Mouse (Mus musculus): ENCODE results near the gene Gnpda2. TPM values are rescaled to one million over a fixed set of nuclear protein-coding genes. Genes with fewer than 3 reads are reported as not detected.
A peak's percentile ranks its signal among the peaks of the same experiment; 100 is the strongest.

The Gnpda2 gene
- polyA plus RNA-seq (2021): 33.8 TPM

- H3K27me3 ChIP-seq: peaks cover 13% of the 10 kb centered on the region
- ChIA-PET POLR2A (no interaction called here), CTCF (interaction anchor here (0.9 to 1.8 kb wide), 2 partner anchors 10 to 14 kb away, joined by 4 to 5 read pairs; no protein-coding TSS in a partner anchor)
- peak; percentile 64 for TF ChIP-seq CTCF (IDR thresholded peaks at IDR 0.05)
- ATAC-seq (peak; percentile 99), DNase-seq (ENCODE audit: low read depth, low spot score) (peak; percentile 61)
- in situ Hi-C loops (cut with MboI; ENCODE audit: low pct_unique_long_range_greater_than_20kb): no loop called here
Measured at GRCm38 (mm10) chr5:69591640-69592461, at the start of gene Gnpda2. Gnpda2 (minus strand) TSS chr5:69592340.

- ATAC-seq: no peak
- H3K27me3 ChIP-seq: peaks cover 10% of the 10 kb centered on the region
- in situ Hi-C loops (cut with MboI; ENCODE audit: low pct_unique_long_range_greater_than_20kb): no loop called here
- POLR2A ChIA-PET: no interaction called here
- no peak for TF ChIP-seq CTCF (IDR thresholded peaks at IDR 0.05)
- no peak for DNase-seq (ENCODE audit: low read depth, low spot score)
- CTCF ChIA-PET: no interaction called here
Measured at GRCm38 (mm10) chr5:69634766-69635165, 42.6 kb upstream of the Gnpda2 start.

GRCm38 (mm10) chr5:69620899-69621298 is 28.8 kb upstream of the Gnpda2 start:
- in situ Hi-C loops (cut with MboI; ENCODE audit: low pct_unique_long_range_greater_than_20kb): no loop called here
- ChIA-PET CTCF (no interaction called here), POLR2A (no interaction called here)
- peaks cover 62% of the 10 kb centered on the region for H3K27me3 ChIP-seq
- DNase-seq (ENCODE audit: low read depth, low spot score) (no peak), ATAC-seq (no peak)
- no peak for TF ChIP-seq CTCF (IDR thresholded peaks at IDR 0.05)

- POLR2A ChIA-PET: no interaction called here
- in situ Hi-C loops (cut with MboI; ENCODE audit: low pct_unique_long_range_greater_than_20kb): no loop called here
- CTCF ChIA-PET: interaction anchor here (1.0 to 1.7 kb wide), 7 partner anchors 9 to 21 kb away, joined by 3 to 6 read pairs (median 5); no protein-coding TSS in a partner anchor
- TF ChIP-seq CTCF (IDR thresholded peaks at IDR 0.05): peak; percentile 52
- no peak for ATAC-seq
- DNase-seq (ENCODE audit: low read depth, low spot score): no peak
- H3K27me3 ChIP-seq: peaks cover 46% of the 10 kb centered on the region
Measured at GRCm38 (mm10) chr5:69613209-69613796, 21.2 kb upstream of the Gnpda2 start.

GRCm38 (mm10) chr5:69601027-69601426 is 8.9 kb upstream of the Gnpda2 start:
- in situ Hi-C loops (cut with MboI; ENCODE audit: low pct_unique_long_range_greater_than_20kb): no loop called here
- H3K27me3 ChIP-seq: peaks cover 86% of the 10 kb centered on the region
- DNase-seq (ENCODE audit: low read depth, low spot score): no peak
- POLR2A ChIA-PET: no interaction called here
- TF ChIP-seq CTCF (IDR thresholded peaks at IDR 0.05): peak; percentile 45
- CTCF ChIA-PET: interaction anchor here (0.8 to 2.0 kb wide), 5 partner anchors 8 to 24 kb away, joined by 3 to 5 read pairs (median 3); no protein-coding TSS in a partner anchor
- peak; percentile 51 for ATAC-seq

GRCm38 (mm10) chr5:69557404-69557935 is 34.7 kb downstream of the Gnpda2 start:
- ATAC-seq (peak; percentile 22), DNase-seq (ENCODE audit: low read depth, low spot score) (no peak)
- no peak for TF ChIP-seq CTCF (IDR thresholded peaks at IDR 0.05)
- H3K27me3 ChIP-seq: peaks cover 8% of the 10 kb centered on the region
- ChIA-PET CTCF (interaction anchor here (0.9 to 2.0 kb wide), 4 partner anchors 9 to 25 kb away, joined by 3 to 4 read pairs (median 4); no protein-coding TSS in a partner anchor), POLR2A (interaction anchor here (0.7 kb wide), 1 partner anchor 28 kb away, joined by 3 read pairs; no protein-coding TSS in a partner anchor)
- in situ Hi-C loops (cut with MboI; ENCODE audit: low pct_unique_long_range_greater_than_20kb): no loop called here

GRCm38 (mm10) chr5:69556628-69557403 is 35.3 kb downstream of the Gnpda2 start, which contains the start of gene Guf1:
Guf1 (plus strand) TSS chr5:69556923.
- ChIA-PET POLR2A (interaction anchor here (0.6 to 0.7 kb wide), 2 partner anchors 28 to 168 kb away, joined by 3 read pairs; no protein-coding TSS in a partner anchor), CTCF (interaction anchor here (1.1 to 2.0 kb wide), 2 partner anchors 10 to 26 kb away, joined by 4 read pairs; no protein-coding TSS in a partner anchor)
- peak; percentile 89 for ATAC-seq
- peak; percentile 46 for DNase-seq (ENCODE audit: low read depth, low spot score)
- peaks cover 14% of the 10 kb centered on the region for H3K27me3 ChIP-seq
- no peak for TF ChIP-seq CTCF (IDR thresholded peaks at IDR 0.05)
- in situ Hi-C loops (cut with MboI; ENCODE audit: low pct_unique_long_range_greater_than_20kb): no loop called here

GRCm38 (mm10) chr5:69542489-69542888 is 49.7 kb downstream of the Gnpda2 start, which contains the start of gene Yipf7:
Yipf7 (minus strand) TSS chr5:69542648.
- ATAC-seq (no peak), DNase-seq (ENCODE audit: low read depth, low spot score) (no peak)
- peaks cover 20% of the 10 kb centered on the region for H3K27me3 ChIP-seq
- ChIA-PET CTCF (interaction anchor here (1.4 to 2.5 kb wide), 2 partner anchors 12 to 22 kb away, joined by 5 to 11 read pairs; no protein-coding TSS in a partner anchor), POLR2A (no interaction called here)
- in situ Hi-C loops (cut with MboI; ENCODE audit: low pct_unique_long_range_greater_than_20kb): no loop called here
- no peak for TF ChIP-seq CTCF (IDR thresholded peaks at IDR 0.05)

- peaks cover 13% of the 10 kb centered on the region for H3K27me3 ChIP-seq
- no peak for TF ChIP-seq CTCF (IDR thresholded peaks at IDR 0.05)
- POLR2A ChIA-PET: no interaction called here
- ATAC-seq: no peak
- in situ Hi-C loops (cut with MboI; ENCODE audit: low pct_unique_long_range_greater_than_20kb): no loop called here
- no peak for DNase-seq (ENCODE audit: low read depth, low spot score)
- CTCF ChIA-PET: interaction anchor here (1.4 to 2.5 kb wide), 2 partner anchors 11 to 21 kb away, joined by 5 to 11 read pairs; no protein-coding TSS in a partner anchor
Measured at GRCm38 (mm10) chr5:69541680-69542079, 50.5 kb downstream of the Gnpda2 start.

- TF ChIP-seq CTCF (IDR thresholded peaks at IDR 0.05): no peak
- in situ Hi-C loops (cut with MboI; ENCODE audit: low pct_unique_long_range_greater_than_20kb): loop anchor here (25.0 kb wide), 3 partner anchors 1262 to 1987 kb away; no protein-coding TSS in a partner anchor
- DNase-seq (ENCODE audit: low read depth, low spot score): no peak
- ATAC-seq: no peak
- POLR2A ChIA-PET: no interaction called here
- H3K27me3 ChIP-seq: peaks cover 60% of the 10 kb centered on the region
- CTCF ChIA-PET: no interaction called here
Measured at GRCm38 (mm10) chr5:69523944-69524343, 68.2 kb downstream of the Gnpda2 start.

Other genes starting within 250 kb of the Gnpda2 start
- not detected for gene Yipf7, start 49.7 kb downstream of the Gnpda2 start, polyA plus RNA-seq (2021)
- gene Guf1, start 35.4 kb downstream of the Gnpda2 start, polyA plus RNA-seq (2021): 27.5 TPM

Measured in Patski (cell line).